Mouse (Mus musculus): ENCODE measurements at regions not wholly inside any gene's neighbourhood (a gene's known extent, or its start where the extent isn't known, plus 50 kb on each side); places are given as distances from the start of the nearest gene placed in this dataset.
A peak's percentile ranks its signal among the peaks of the same experiment; 100 is the strongest.

GRCm38 (mm10) chr8:8488695-8489571 is 172.1 kb downstream of the Efnb2 start:
- H3K9me3 ChIP-seq (ENCODE audit: control insufficient read depth, low read length), result no peaks in the 10 kb centered on the region
- peak overlapping the region; percentile 66 for H3K27ac ChIP-seq (ENCODE audit: low read length)
- H3K4me1 ChIP-seq (replicated peaks; ENCODE audit: control insufficient read depth, insufficient read depth, low read length), result peaks cover 39% of the 10 kb centered on the region
- H3K9ac ChIP-seq (replicated peaks; ENCODE audit: low read depth, low read length), result peak overlapping the region; percentile 42
- no peaks in the 10 kb centered on the region for H3K36me3 ChIP-seq (ENCODE audit: control insufficient read depth, insufficient read depth)
- no peak overlapping the region for H3K4me3 ChIP-seq (replicated peaks; ENCODE audit: low read length)
- peak; percentile 63 for ATAC-seq
- WGBS, result 5% methylated on average over 26 of the region's 26 CpGs
- H3K27me3 ChIP-seq (replicated peaks; ENCODE audit: control insufficient read depth, insufficient read depth, low read length), result no peaks in the 10 kb centered on the region
- H3K4me2 ChIP-seq (ENCODE audit: low read length), result peak overlapping the region; percentile 15

GRCm38 (mm10) chr8:8488191-8488694 is 172.8 kb downstream of the Efnb2 start:
- H3K9ac ChIP-seq (replicated peaks; ENCODE audit: low read depth, low read length), result peak overlapping the region; percentile 42; the same call in 1 of the 2 replicates
- H3K27me3 ChIP-seq (replicated peaks; ENCODE audit: control insufficient read depth, insufficient read depth, low read length), result no peaks in the 10 kb centered on the region
- H3K4me2 ChIP-seq (ENCODE audit: low read length), result peak overlapping the region; percentile 15
- peak overlapping the region; percentile 66 for H3K27ac ChIP-seq (ENCODE audit: low read length)
- no peaks in the 10 kb centered on the region for H3K9me3 ChIP-seq (ENCODE audit: control insufficient read depth, low read length)
- ATAC-seq, result peak; percentile 49
- 27% methylated on average over 9 of the region's 9 CpGs for WGBS
- peaks cover 39% of the 10 kb centered on the region for H3K4me1 ChIP-seq (replicated peaks; ENCODE audit: control insufficient read depth, insufficient read depth, low read length)
- H3K4me3 ChIP-seq (replicated peaks; ENCODE audit: low read length), result no peak overlapping the region
- H3K36me3 ChIP-seq (ENCODE audit: control insufficient read depth, insufficient read depth), result no peaks in the 10 kb centered on the region

- no peak overlapping the region for H3K4me3 ChIP-seq (replicated peaks; ENCODE audit: low read length)
- H3K27ac ChIP-seq (ENCODE audit: low read length), result no peak overlapping the region
- H3K27me3 ChIP-seq (replicated peaks; ENCODE audit: control insufficient read depth, insufficient read depth, low read length), result no peaks in the 10 kb centered on the region
- no peak overlapping the region for H3K4me2 ChIP-seq (ENCODE audit: low read length)
- peaks cover 39% of the 10 kb centered on the region for H3K4me1 ChIP-seq (replicated peaks; ENCODE audit: control insufficient read depth, insufficient read depth, low read length)
- WGBS, result 8% methylated on average over 5 of the region's 5 CpGs
- H3K9ac ChIP-seq (replicated peaks; ENCODE audit: low read depth, low read length), result 0 out of 2 replicates have a peak overlapping the region, but pooled peaks have one; percentile 23
- no peak for ATAC-seq
- no peaks in the 10 kb centered on the region for H3K9me3 ChIP-seq (ENCODE audit: control insufficient read depth, low read length)
- no peaks in the 10 kb centered on the region for H3K36me3 ChIP-seq (ENCODE audit: control insufficient read depth, insufficient read depth)
Measured at GRCm38 (mm10) chr8:8487706-8488105, 173.3 kb downstream of the Efnb2 start.

- H3K9ac ChIP-seq (replicated peaks; ENCODE audit: low read depth, low read length), result no peak overlapping the region
- no peak overlapping the region for H3K4me3 ChIP-seq (replicated peaks; ENCODE audit: low read length)
- no peak overlapping the region for H3K27ac ChIP-seq (ENCODE audit: low read length)
- no peaks in the 10 kb centered on the region for H3K27me3 ChIP-seq (replicated peaks; ENCODE audit: control insufficient read depth, insufficient read depth, low read length)
- H3K4me1 ChIP-seq (replicated peaks; ENCODE audit: control insufficient read depth, insufficient read depth, low read length), result peaks cover 39% of the 10 kb centered on the region
- no peak for ATAC-seq
- WGBS, result 40% methylated on average over 3 of the region's 3 CpGs
- H3K9me3 ChIP-seq (ENCODE audit: control insufficient read depth, low read length), result no peaks in the 10 kb centered on the region
- no peak overlapping the region for H3K4me2 ChIP-seq (ENCODE audit: low read length)
- H3K36me3 ChIP-seq (ENCODE audit: control insufficient read depth, insufficient read depth), result no peaks in the 10 kb centered on the region
Measured at GRCm38 (mm10) chr8:8486866-8487265, 174.2 kb downstream of the Efnb2 start.

GRCm38 (mm10) chr8:8485252-8485651 is 175.8 kb downstream of the Efnb2 start:
- no peak overlapping the region for H3K27ac ChIP-seq (ENCODE audit: low read length)
- H3K36me3 ChIP-seq (ENCODE audit: control insufficient read depth, insufficient read depth), result no peaks in the 10 kb centered on the region
- H3K4me1 ChIP-seq (replicated peaks; ENCODE audit: control insufficient read depth, insufficient read depth, low read length), result peaks cover 39% of the 10 kb centered on the region
- H3K9ac ChIP-seq (replicated peaks; ENCODE audit: low read depth, low read length), result no peak overlapping the region
- H3K4me3 ChIP-seq (replicated peaks; ENCODE audit: low read length), result no peak overlapping the region
- no peak for ATAC-seq
- WGBS, result 49% methylated on average over 3 of the region's 3 CpGs
- H3K9me3 ChIP-seq (ENCODE audit: control insufficient read depth, low read length), result no peaks in the 10 kb centered on the region
- no peak overlapping the region for H3K4me2 ChIP-seq (ENCODE audit: low read length)
- no peaks in the 10 kb centered on the region for H3K27me3 ChIP-seq (replicated peaks; ENCODE audit: control insufficient read depth, insufficient read depth, low read length)

- Histone ChIP-seq H3K36me3 (ENCODE audit: control insufficient read depth, insufficient read depth) (no peaks in the 10 kb centered on the region), H3K4me3 (replicated peaks; ENCODE audit: low read length) (no peak overlapping the region), H3K4me1 (replicated peaks; ENCODE audit: control insufficient read depth, insufficient read depth, low read length) (peaks cover 31% of the 10 kb centered on the region), H3K9ac (replicated peaks; ENCODE audit: low read depth, low read length) (no peak overlapping the region), H3K27me3 (replicated peaks; ENCODE audit: control insufficient read depth, insufficient read depth, low read length) (no peaks in the 10 kb centered on the region), H3K4me2 (ENCODE audit: low read length) (no peak overlapping the region), H3K9me3 (ENCODE audit: control insufficient read depth, low read length) (no peaks in the 10 kb centered on the region), H3K27ac (ENCODE audit: low read length) (no peak overlapping the region)
- ATAC-seq, result peak; percentile 39; the same call in 1 of the 2 replicates
- 3% methylated on average over 8 of the region's 8 CpGs for WGBS
Measured at GRCm38 (mm10) chr8:8484546-8484945, 176.5 kb downstream of the Efnb2 start.

GRCm38 (mm10) chr8:8482707-8483480 is 178.1 kb downstream of the Efnb2 start:
- Histone ChIP-seq H3K4me2 (ENCODE audit: low read length) (no peak overlapping the region), H3K4me1 (replicated peaks; ENCODE audit: control insufficient read depth, insufficient read depth, low read length) (peaks cover 15% of the 10 kb centered on the region), H3K9me3 (ENCODE audit: control insufficient read depth, low read length) (no peaks in the 10 kb centered on the region), H3K27ac (ENCODE audit: low read length) (no peak overlapping the region), H3K9ac (replicated peaks; ENCODE audit: low read depth, low read length) (no peak overlapping the region), H3K27me3 (replicated peaks; ENCODE audit: control insufficient read depth, insufficient read depth, low read length) (no peaks in the 10 kb centered on the region), H3K36me3 (ENCODE audit: control insufficient read depth, insufficient read depth) (no peaks in the 10 kb centered on the region), H3K4me3 (replicated peaks; ENCODE audit: low read length) (no peak overlapping the region)
- no peak for ATAC-seq
- WGBS, result 67% methylated on average over 10 of the region's 10 CpGs

- no peaks in the 10 kb centered on the region for H3K9me3 ChIP-seq (ENCODE audit: control insufficient read depth, low read length)
- no peak overlapping the region for H3K4me2 ChIP-seq (ENCODE audit: low read length)
- H3K27ac ChIP-seq (ENCODE audit: low read length), result no peak overlapping the region
- no peak overlapping the region for H3K9ac ChIP-seq (replicated peaks; ENCODE audit: low read depth, low read length)
- no peak for ATAC-seq
- H3K27me3 ChIP-seq (replicated peaks; ENCODE audit: control insufficient read depth, insufficient read depth, low read length), result no peaks in the 10 kb centered on the region
- WGBS, result 87% methylated on average over 5 of the region's 5 CpGs
- H3K4me3 ChIP-seq (replicated peaks; ENCODE audit: low read length), result no peak overlapping the region
- H3K4me1 ChIP-seq (replicated peaks; ENCODE audit: control insufficient read depth, insufficient read depth, low read length), result no peaks in the 10 kb centered on the region; the same call in 1 of the 2 replicates
- no peaks in the 10 kb centered on the region for H3K36me3 ChIP-seq (ENCODE audit: control insufficient read depth, insufficient read depth)
Measured at GRCm38 (mm10) chr8:8477456-8477855, 183.6 kb downstream of the Efnb2 start.

- Histone ChIP-seq H3K9ac (replicated peaks; ENCODE audit: low read depth, low read length) (no peak overlapping the region), H3K4me1 (replicated peaks; ENCODE audit: control insufficient read depth, insufficient read depth, low read length) (peaks cover 3% of the 10 kb centered on the region), H3K4me3 (replicated peaks; ENCODE audit: low read length) (no peak overlapping the region), H3K36me3 (ENCODE audit: control insufficient read depth, insufficient read depth) (no peaks in the 10 kb centered on the region), H3K27me3 (replicated peaks; ENCODE audit: control insufficient read depth, insufficient read depth, low read length) (no peaks in the 10 kb centered on the region), H3K4me2 (ENCODE audit: low read length) (no peak overlapping the region), H3K9me3 (ENCODE audit: control insufficient read depth, low read length) (no peaks in the 10 kb centered on the region), H3K27ac (ENCODE audit: low read length) (no peak overlapping the region)
- 62% methylated on average over 3 of the region's 3 CpGs for WGBS
- peak; percentile 69 for ATAC-seq
Measured at GRCm38 (mm10) chr8:8468552-8468951, 192.5 kb downstream of the Efnb2 start.

All from forebrain, embryonic 16.5 days (tissue).